ENCODE assay signal across 10 mouse cellular contexts in the genomic region with DNA sequence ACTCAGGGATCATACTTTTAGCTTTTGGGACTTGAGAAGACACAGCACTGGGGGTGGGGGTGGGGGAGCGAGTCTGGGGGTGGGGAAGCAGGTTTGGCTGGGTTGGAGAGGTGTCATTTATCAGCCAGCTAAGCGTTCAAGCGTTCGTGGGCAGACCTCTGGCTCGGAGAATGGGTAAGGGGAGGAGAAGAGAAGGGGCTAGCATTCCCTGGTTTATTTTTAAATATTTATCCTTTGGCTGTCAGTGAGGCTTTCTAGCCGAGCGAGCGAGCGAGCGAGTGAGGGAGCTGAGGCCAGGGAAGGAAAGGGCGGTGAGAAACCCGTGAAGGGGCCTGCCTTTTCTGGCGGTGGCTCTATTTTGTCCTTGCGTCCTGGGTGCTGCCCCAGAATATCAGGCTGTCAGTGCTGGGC.
DNase-seq lines count a peak whose midpoint lies in the region; ATAC-seq and TF ChIP-seq lines count a peak whose summit lies in the region.
"Had no signal": no experiment of that assay in that cellular context is flagged by ENCODE, and none has a peak within 500 bp of the region (broad histone marks: within the 10 kb centered on the region; RNA-seq: fewer than 3 reads in every experiment).

No protein-coding gene starts in this region.

- 43% methylated on average over 14 of the region's 14 CpGs for WGBS in liver, embryonic 11.5 days
- 66% methylated on average over 14 of the region's 14 CpGs for WGBS in liver, postnatal 0 days (ENCODE audit: insufficient replicate concordance)
- WGBS in forebrain, embryonic 13.5 days: 23% methylated on average over 14 of the region's 14 CpGs
- WGBS in intestine, postnatal 0 days: 52% methylated on average over 14 of the region's 14 CpGs
- WGBS in neural tube, embryonic 13.5 days: 20% methylated on average over 14 of the region's 14 CpGs

- no peak overlapping the region for H3K4me3 ChIP-seq in liver, embryonic 11.5 days (ENCODE audit: low read depth, low read length)
- no peak overlapping the region for H3K4me3 ChIP-seq in liver, postnatal 0 days (ENCODE audit: low read depth, low read length)
- H3K4me3 ChIP-seq in forebrain, embryonic 13.5 days: peak overlapping the region; percentile 1; the same call in 1 of the 2 replicates
- H3K4me3 ChIP-seq in intestine, postnatal 0 days (ENCODE audit: low read depth, low read length): no peak overlapping the region
- H3K4me3 ChIP-seq in neural tube, embryonic 13.5 days: peak overlapping the region; percentile 26

- no peak for ATAC-seq in liver, embryonic 11.5 days (replicated peaks; ENCODE audit: low FRiP score)
- ATAC-seq in liver, postnatal 0 days: no peak
- ATAC-seq in forebrain, embryonic 13.5 days: no peak
- ATAC-seq in intestine, postnatal 0 days: no peak
- no peak for ATAC-seq in neural tube, embryonic 13.5 days (ENCODE audit: low read depth)

- TF ChIP-seq CTCF in liver, postnatal 0 days (IDR thresholded peaks at IDR 0.05; ENCODE audit: low read depth): no peak
- TF ChIP-seq CTCF in intestine, postnatal 0 days (IDR thresholded peaks at IDR 0.05; ENCODE audit: low read depth): no peak

- H3K9ac ChIP-seq in liver, embryonic 11.5 days (ENCODE audit: low read depth, low read length): 0 out of 2 replicates have a peak overlapping the region, but pooled peaks have one; percentile 22
- no peak overlapping the region for H3K9ac ChIP-seq in liver, postnatal 0 days (replicated peaks)
- peak overlapping the region; percentile 59 for H3K9ac ChIP-seq in forebrain, embryonic 13.5 days
- no peak overlapping the region for H3K9ac ChIP-seq in intestine, postnatal 0 days (ENCODE audit: low read depth, low read length)
- H3K9ac ChIP-seq in neural tube, embryonic 13.5 days: peak overlapping the region; percentile 100

- peaks cover 36% of the 10 kb centered on the region for H3K27me3 ChIP-seq in liver, embryonic 11.5 days (replicated peaks; ENCODE audit: control insufficient read depth, insufficient read depth, low read length)
- 0 out of 2 replicates have a peak, but pooled peaks cover 3% of the 10 kb centered on the region for H3K27me3 ChIP-seq in liver, postnatal 0 days (ENCODE audit: insufficient read depth, low read length)
- H3K27me3 ChIP-seq in forebrain, embryonic 13.5 days: peaks cover 59% of the 10 kb centered on the region
- no peaks in the 10 kb centered on the region for H3K27me3 ChIP-seq in intestine, postnatal 0 days (replicated peaks; ENCODE audit: control insufficient read depth, insufficient read depth, low read length)
- H3K27me3 ChIP-seq in neural tube, embryonic 13.5 days: peaks cover 11% of the 10 kb centered on the region

- H3K4me2 ChIP-seq in liver, embryonic 11.5 days: peak overlapping the region; percentile 48
- no peak overlapping the region for H3K4me2 ChIP-seq in liver, postnatal 0 days (ENCODE audit: low read depth, low read length)
- peak overlapping the region; percentile 98 for H3K4me2 ChIP-seq in forebrain, embryonic 13.5 days
- peak overlapping the region; percentile 33; the same call in 1 of the 2 replicates for H3K4me2 ChIP-seq in intestine, postnatal 0 days (replicated peaks; ENCODE audit: low read depth)
- peak overlapping the region; percentile 96 for H3K4me2 ChIP-seq in neural tube, embryonic 13.5 days

- H3K27ac ChIP-seq in liver, embryonic 11.5 days (ENCODE audit: low read depth, low read length): peak overlapping the region; percentile 60; the same call in 1 of the 2 replicates
- no peak overlapping the region for H3K27ac ChIP-seq in liver, postnatal 0 days (ENCODE audit: low read depth)
- peak overlapping the region; percentile 57 for H3K27ac ChIP-seq in forebrain, embryonic 13.5 days
- no peak overlapping the region for H3K27ac ChIP-seq in intestine, postnatal 0 days (ENCODE audit: low read depth, low read length)
- peak overlapping the region; percentile 100 for H3K27ac ChIP-seq in neural tube, embryonic 13.5 days (replicated peaks)

- DNase-seq in liver, embryonic 11.5 days (ENCODE audit: low spot score): no peak
- DNase-seq in liver, postnatal 0 days: no peak
- no peak for DNase-seq in c-Kit-positive CD71-positive TER-119-positive erythroid progenitor cells, embryonic 14.5 days (ENCODE audit: low spot score)
- DNase-seq in embryo, embryonic 9.5 days (ENCODE audit: extremely low spot score): no peak
- no peak for DNase-seq in adrenal gland, adult 18-20 months (ENCODE audit: low spot score in 2 of 2)
- DNase-seq: cerebellum, postnatal 14 days; thymus, postnatal 36 days had no signal

- TF ChIP-seq EP300 in liver, postnatal 0 days (IDR thresholded peaks at IDR 0.05; ENCODE audit: low read depth): no peak

- H3K4me1 ChIP-seq in liver, embryonic 11.5 days (replicated peaks; ENCODE audit: control insufficient read depth, insufficient read depth, low read length): peaks cover 52% of the 10 kb centered on the region
- peaks cover 37% of the 10 kb centered on the region for H3K4me1 ChIP-seq in liver, postnatal 0 days (ENCODE audit: insufficient read depth)
- H3K4me1 ChIP-seq in forebrain, embryonic 13.5 days: peaks cover 90% of the 10 kb centered on the region
- H3K4me1 ChIP-seq in intestine, postnatal 0 days (replicated peaks; ENCODE audit: control insufficient read depth, insufficient read depth, low read length): no peaks in the 10 kb centered on the region; the same call in 1 of the 2 replicates
- peaks cover 97% of the 10 kb centered on the region for H3K4me1 ChIP-seq in neural tube, embryonic 13.5 days (replicated peaks)

- H3K9me3 ChIP-seq in liver, embryonic 11.5 days (ENCODE audit: control insufficient read depth, low read length): no peaks in the 10 kb centered on the region
- H3K9me3 ChIP-seq in liver, postnatal 0 days (ENCODE audit: low read length): no peaks in the 10 kb centered on the region
- H3K9me3 ChIP-seq in forebrain, embryonic 13.5 days (replicated peaks): no peaks in the 10 kb centered on the region
- H3K9me3 ChIP-seq in intestine, postnatal 0 days (ENCODE audit: control insufficient read depth): no peaks in the 10 kb centered on the region
- no peaks in the 10 kb centered on the region for H3K9me3 ChIP-seq in neural tube, embryonic 13.5 days

- H3K36me3 ChIP-seq in liver, embryonic 11.5 days (ENCODE audit: control insufficient read depth, insufficient read depth, low read length): no peaks in the 10 kb centered on the region
- no peaks in the 10 kb centered on the region for H3K36me3 ChIP-seq in liver, postnatal 0 days (replicated peaks; ENCODE audit: insufficient read depth, low read length)
- H3K36me3 ChIP-seq in forebrain, embryonic 13.5 days (ENCODE audit: poor library complexity, severe bottlenecking): no peaks in the 10 kb centered on the region
- H3K36me3 ChIP-seq in intestine, postnatal 0 days (ENCODE audit: control insufficient read depth, insufficient read depth): no peaks in the 10 kb centered on the region
- no peaks in the 10 kb centered on the region for H3K36me3 ChIP-seq in neural tube, embryonic 13.5 days

Comparison
In these comparisons a context has a peak if more than half of its experiments do, and no peak if none do; other contexts are left out.
1. H3K27ac ChIP-seq: peak in liver, embryonic 11.5 days (single experiment), forebrain, embryonic 13.5 days (single experiment) and neural tube, embryonic 13.5 days (single experiment); none in liver, postnatal 0 days (single experiment) and intestine, postnatal 0 days (single experiment).
2. H3K9ac ChIP-seq: peak in liver, embryonic 11.5 days (single experiment), forebrain, embryonic 13.5 days (single experiment) and neural tube, embryonic 13.5 days (single experiment); none in liver, postnatal 0 days (single experiment) and intestine, postnatal 0 days (single experiment).
3. H3K4me3 ChIP-seq: peak in forebrain, embryonic 13.5 days (single experiment) and neural tube, embryonic 13.5 days (single experiment); none in liver, embryonic 11.5 days (single experiment), liver, postnatal 0 days (single experiment) and intestine, postnatal 0 days (single experiment).